Mouse (Mus musculus) lung, postnatal 10 days (tissue): ENCODE results near the gene 1700029J07Rik.

Experiments
- DNase-seq: peaks from one replicate; pipeline ENCODE4 v3.0.0; 2021

Gene 1700029J07Rik

DNA sequence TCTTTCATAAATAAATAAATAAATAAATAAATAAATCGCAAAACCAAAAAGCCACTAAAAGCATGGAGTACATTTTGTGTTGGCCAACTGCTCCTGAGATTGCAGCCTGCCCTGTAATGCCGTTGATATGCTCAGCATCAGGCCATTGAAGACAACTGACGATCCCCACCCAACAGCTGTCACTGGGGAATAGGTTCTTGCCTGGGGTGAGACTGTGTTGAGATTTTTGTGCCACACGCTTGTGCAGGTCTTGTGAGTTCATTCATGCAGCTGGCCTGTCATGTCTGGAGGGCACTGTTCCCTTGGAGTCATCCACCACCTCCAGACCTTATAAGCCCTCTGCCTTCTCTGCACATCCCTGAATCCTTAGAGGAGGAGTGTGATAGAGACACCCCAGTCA is 28.8 kb downstream of the 1700029J07Rik start:
- no peak for DNase-seq

DNA sequence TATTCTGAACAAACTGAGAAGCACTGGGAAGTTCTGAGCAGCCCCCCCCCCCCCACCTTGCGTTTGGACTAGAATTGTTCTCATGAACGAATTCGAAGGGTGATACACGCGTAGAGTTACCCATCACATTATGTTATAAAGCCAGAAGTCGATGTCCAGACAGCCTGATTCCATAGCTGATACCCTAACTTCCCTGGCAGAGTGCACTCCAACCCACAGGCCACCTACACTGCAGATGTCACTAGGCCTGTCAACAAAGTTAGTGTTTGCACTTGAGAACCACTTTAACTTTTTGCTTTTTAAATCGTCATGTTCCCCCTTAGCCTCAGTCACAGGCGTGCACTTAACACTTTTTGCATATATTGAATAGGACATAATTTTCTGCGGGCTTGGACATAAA is 38.1 kb downstream of the 1700029J07Rik start:
- DNase-seq = no peak

DNA sequence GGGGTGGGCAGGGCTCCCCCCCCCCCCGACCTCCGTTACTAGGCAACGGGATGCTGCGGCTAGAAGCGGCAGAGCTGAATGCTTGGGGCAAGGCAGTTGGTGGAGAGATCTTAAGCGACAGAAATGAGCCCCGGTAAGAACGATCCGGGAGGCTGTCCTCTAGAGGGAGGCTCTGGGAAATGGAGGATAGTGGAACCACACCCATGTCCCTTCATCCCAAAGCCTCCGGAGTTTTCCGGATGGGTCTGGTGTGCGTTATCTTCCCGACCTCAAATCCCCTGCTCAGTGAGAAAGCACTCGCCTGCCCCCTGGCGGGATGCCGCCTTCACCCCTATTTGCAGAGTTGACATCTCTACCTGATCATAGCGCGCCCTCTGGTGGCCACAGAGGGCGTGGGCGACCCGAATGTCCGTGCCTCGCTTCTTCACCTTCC is 40.5 kb downstream of the 1700029J07Rik start, which contains the start of gene Ccdc110:
TSS of gene Ccdc110 (plus strand) at position 38 of the 433 bp plus-strand sequence.
- peak; percentile 97 for DNase-seq

DNA sequence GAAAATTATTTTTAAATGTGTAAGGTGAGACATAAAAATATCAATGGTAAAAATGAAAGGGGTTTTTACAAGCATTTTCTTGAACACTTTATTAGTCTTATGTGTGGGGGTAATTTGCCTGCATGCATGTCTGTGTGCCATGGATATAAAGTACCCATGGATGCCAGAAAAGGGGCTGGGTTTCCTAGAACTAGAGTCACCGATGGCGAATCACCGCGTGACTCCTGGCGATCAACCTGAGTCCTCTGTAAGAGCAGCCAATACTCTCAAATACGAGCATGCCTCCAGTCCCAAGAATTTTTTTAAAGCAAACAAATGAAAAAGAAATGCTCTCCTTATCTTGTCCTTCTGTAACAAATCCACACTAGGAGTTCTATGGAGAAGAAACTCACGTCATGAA is 52.9 kb downstream of the 1700029J07Rik start:
- DNase-seq = no peak

DNA sequence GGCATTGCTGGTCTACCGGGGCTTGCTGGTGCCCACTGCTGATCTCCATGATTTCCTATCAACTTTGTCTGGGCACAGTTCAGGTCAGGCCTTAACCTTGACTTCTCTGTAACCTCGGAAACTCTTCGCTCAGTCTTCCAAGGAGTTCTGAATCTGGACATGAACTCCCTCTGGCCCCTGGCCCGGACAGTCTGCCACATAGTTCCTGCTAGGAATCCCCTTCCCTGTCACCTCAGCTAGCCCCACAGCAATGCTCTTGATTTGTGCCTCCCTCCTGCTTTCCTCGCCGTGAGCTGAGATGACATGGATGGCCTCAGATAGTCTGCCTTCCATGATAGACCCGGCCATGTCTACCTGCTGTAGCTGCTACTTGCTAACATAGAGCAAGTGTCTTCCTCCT is 54.7 kb downstream of the 1700029J07Rik start:
- DNase-seq = no peak

DNA sequence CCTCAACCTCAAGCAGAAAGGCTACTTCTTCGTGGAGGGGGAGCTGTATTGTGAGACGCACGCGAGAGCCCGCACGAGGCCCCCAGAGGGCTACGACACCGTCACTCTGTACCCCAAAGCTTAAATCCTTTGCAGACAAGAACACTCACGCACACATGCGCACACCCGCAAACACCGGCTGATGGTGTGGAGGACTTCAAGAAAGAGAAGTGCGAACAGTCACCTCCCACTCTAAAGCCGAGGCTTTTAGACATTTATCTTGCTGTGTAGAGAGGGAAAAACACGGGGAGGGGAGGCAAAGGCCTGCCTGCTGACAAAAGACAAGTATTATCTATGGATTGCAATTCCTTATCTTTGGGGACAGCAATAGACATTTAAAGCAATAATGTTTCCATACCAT is 56.2 kb downstream of the 1700029J07Rik start:
- no peak for DNase-seq

DNA sequence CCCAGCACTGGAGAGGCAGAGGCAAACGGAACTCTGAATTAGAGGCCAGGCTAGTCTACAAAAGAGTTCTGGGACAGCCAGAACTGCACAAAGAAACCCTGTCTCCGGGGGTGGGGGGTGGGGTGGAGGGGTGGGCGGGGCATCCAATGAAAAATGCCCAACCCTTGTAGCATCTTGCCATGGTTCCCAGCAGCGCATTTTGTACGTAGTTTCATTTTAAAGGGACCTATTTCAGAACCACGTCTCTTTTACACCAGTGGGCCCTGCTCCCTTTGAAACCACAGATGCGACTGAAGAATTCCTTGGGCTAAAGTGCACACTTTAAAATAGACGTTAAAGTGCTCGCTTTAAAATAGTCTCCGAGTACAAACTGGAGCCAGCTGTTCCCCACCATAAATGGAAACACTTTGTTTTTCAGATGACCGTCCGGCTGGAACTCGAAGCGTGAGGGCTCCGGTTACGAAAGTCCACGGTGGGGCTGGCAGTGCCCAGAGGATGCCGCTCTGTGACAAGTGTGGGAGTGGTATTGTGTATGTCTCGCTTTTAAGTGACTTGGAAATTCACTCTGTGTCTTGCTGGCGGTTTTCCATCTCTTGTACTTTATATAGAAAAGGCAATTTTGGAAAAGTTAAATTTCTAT is 57.9 kb downstream of the 1700029J07Rik start:
- DNase-seq = no peak

DNA sequence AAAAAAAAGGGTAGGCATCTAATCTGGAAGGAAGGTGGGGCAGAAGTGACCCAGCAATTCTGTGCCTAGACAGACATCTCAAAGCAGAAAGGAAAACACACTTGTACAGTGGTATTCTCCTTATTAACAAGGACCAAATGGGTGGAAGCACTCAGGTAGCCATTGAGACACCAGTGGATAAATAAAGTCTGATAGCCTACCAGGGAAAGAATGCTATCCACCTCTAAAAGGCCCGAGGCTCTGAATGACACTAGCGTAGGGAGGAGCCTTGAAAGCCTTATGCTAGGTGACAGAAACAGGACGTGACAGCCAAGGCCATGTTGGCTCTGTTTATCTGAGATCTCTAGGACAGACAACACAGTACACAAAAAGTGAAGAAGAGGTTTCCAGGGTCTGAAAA is 58.6 kb downstream of the 1700029J07Rik start:
- DNase-seq = no peak

DNA sequence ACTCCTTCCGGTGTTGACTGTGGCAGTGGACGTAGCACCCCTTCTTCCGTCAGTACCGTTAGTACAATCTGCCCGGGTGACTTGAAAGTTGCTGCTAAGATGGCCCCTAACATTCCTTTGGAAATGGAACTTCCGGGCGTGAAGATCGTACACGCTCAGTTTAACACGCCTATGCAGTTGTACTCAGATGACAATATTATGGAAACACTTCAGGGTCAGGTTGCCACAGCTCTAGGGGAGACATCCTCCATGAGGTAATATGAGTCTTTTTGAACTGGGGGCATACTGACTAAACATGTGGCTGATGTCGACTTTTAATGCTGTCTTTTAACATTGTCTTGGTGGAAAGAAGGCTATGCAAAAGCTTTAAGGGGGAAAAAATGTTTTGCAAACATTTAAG is 61.3 kb downstream of the 1700029J07Rik start:
- no peak for DNase-seq

DNA sequence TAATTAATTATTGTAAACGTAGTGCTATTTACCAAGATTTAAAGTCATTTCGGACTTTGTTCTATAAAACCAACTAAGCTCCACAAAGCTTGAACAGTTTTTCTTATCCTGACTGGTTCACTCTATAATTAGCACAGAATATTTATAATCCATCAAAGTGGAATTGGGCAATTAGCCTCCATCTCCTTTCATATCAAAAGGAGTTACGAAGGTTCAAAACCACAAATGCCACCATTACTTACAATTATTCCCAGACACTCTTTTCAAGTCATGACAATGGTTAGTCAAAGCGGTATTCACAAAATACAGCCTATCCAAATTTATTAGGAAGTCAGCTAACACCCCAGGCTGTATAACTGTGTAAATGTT is 68.8 kb downstream of the 1700029J07Rik start:
- no peak for DNase-seq

DNA sequence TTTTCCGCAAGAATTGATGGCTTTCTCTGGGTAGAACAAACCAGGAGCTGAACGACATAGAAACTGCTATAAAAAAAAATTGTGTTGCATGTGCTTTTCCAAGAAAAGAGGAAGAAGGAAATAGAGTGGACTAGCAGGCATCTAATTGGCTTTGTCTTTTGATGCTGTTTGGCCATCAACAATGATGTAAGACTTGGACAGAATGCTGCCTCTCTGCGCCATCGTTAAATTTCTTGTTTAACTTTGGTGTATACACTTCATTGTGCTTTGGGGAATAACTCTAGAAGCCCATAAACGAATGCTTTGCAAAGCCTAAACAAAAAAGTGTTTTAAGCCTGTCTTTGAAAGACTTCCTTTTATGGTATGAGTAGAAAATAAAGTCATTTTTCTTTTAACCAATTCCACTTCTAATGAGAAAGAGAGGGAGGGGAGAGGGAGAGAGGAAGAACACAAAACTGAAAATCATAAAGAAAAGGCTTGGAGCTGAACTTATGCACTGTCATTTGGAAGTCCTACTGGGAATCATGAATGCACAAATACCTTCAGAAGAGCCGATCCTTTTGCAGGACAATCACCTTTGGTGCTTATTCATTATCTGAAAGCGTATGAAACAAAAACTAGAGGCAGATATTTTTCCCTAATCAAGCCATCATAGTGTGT is 69.3 kb downstream of the 1700029J07Rik start:
- peak; percentile 66 for DNase-seq

DNA sequence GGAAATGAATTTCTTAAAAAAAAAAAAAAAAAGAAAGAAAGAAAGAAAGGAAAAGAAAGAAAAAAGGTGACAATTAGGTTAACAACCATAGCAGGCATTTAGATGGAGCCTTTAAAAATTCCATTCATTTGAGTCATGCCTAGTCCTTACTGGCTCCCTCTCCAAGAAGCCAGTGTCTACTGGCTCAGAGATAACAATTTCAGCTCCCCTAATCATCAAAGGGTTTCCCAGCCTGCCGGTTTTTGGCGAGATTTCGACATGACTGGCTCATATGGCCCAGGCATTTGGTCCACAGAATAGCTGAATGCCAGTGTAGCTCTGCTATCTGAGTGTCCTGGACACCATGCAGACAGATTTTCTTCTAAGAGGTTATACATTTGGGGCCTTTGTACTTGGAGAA is 71.4 kb downstream of the 1700029J07Rik start:
- DNase-seq = peak; percentile 32
